Mouse (Mus musculus) adrenal gland, adult 2 months (tissue): ENCODE data around the gene Gm2026. TPM values are rescaled to one million over a fixed set of nuclear protein-coding genes. Genes with fewer than 3 reads are reported as not detected.
"Not testable (repeated sequence)": the region's sequence is repeated elsewhere in the genome, so short reads cannot be mapped to it uniquely, and the experiment has no call there.

Experiments
- DNase-seq: peaks from one replicate; pipeline ENCODE4 v3.0.0; 2021
- long read RNA-seq: library from polyadenylated mRNA; stranded (forward); transcript quantifications from one replicate; pipeline ENCODE4 v2.0.0, GENCODE M21; 2021
- polyA plus RNA-seq: library from polyadenylated mRNA; depleted of rRNA; stranded (reverse); fragments of >200 nt; gene quantifications from 2 replicates; pipeline ENCODE4 v1.2.3, GENCODE M21; 2012; rRNA removed
- total RNA-seq, 2 experiments: library from RNA; stranded (reverse); gene quantifications; 2 replicates each; pipeline ENCODE4 v1.2.3; 2021

Gene Gm2026
- total RNA-seq (10 to 100 TPM; 16.8 to 23.3 TPM), polyA plus RNA-seq (not detected in 2 replicates)
- long read RNA-seq, partial matches to known transcripts = 0 of 2 reads
- long read RNA-seq, other reads (novel, unspliced or antisense) = 1 of 2 reads

GRCm38 (mm10) chr2:175965031-175965430 lies at the start of gene Gm2026:
Gm2026 (plus strand) TSS chr2:175965331.
- DNase-seq = not testable (repeated sequence)

- DNase-seq = not testable (repeated sequence)
These were observed 34.1 kb upstream of the Gm2026 start, which contains the start of gene Zfp966 for GRCm38 (mm10) chr2:175931000-175931399. Zfp966 (minus strand) TSS chr2:175931100.

Other genes starting within 250 kb of the Gm2026 start
- not detected for gene Gm2007, start 223.8 kb upstream of the Gm2026 start, total RNA-seq
- gene Gm2007, start 223.8 kb upstream of the Gm2026 start, polyA plus RNA-seq = not detected in 2 replicates
- 10 to 100 TPM in 1 of 2 experiments, 1 to 10 TPM in 1; 6.4 to 13.8 TPM for gene Gm14288, start 164.2 kb upstream of the Gm2026 start, total RNA-seq
- gene Gm14288, start 164.2 kb upstream of the Gm2026 start, polyA plus RNA-seq = 0.07 and 0.08 TPM in 2 replicates
- 10 to 100 TPM; 23.6 to 43.0 TPM for gene Gm6710, start 96.1 kb upstream of the Gm2026 start, total RNA-seq
- gene Gm6710, start 96.1 kb upstream of the Gm2026 start, polyA plus RNA-seq = 0.59 and 1.1 TPM in 2 replicates
- 10 to 100 TPM in 1 of 2 experiments, 1 to 10 TPM in 1; 7.6 to 12.8 TPM for gene Zfp966, start 34.2 kb upstream of the Gm2026 start, total RNA-seq
- 0.06 TPM in 1 of 2 replicates, not detected in the other for gene Zfp966, start 34.2 kb upstream of the Gm2026 start, polyA plus RNA-seq
- 1 to 10 TPM; 9.1 to 9.6 TPM for gene Gm2004, start 184.5 kb downstream of the Gm2026 start, total RNA-seq
- not detected in 2 replicates for gene Gm2004, start 184.5 kb downstream of the Gm2026 start, polyA plus RNA-seq